In genomic region chr17:50019090-50019489, GRCm38 (mm10) we compare ENCODE assay signal across 9 mouse cellular contexts.
DNase-seq lines count a peak whose midpoint lies in the region; ATAC-seq and TF ChIP-seq lines count a peak whose summit lies in the region.
"Had no signal": no experiment of that assay in that cellular context is flagged by ENCODE, and none has a peak within 500 bp of the region (broad histone marks: within the 10 kb centered on the region; RNA-seq: fewer than 3 reads in every experiment).

No protein-coding gene starts in this region.

- H3K4me3 ChIP-seq in lung, postnatal 0 days (ENCODE audit: low read depth, low read length) = no peak overlapping the region
- H3K4me3 ChIP-seq in forebrain, embryonic 12.5 days (replicated peaks) = no peak overlapping the region
- H3K4me3 ChIP-seq: embryonic facial prominence, embryonic 15.5 days; lung, embryonic 15.5 days had no signal

- 0 out of 2 replicates have a peak, but pooled peaks have one; percentile 41 for ATAC-seq in lung, postnatal 0 days
- ATAC-seq in forebrain, embryonic 12.5 days (ENCODE audit: low FRiP score) = no peak

- DNase-seq in lung, postnatal 0 days (ENCODE audit: low spot score) = no peak
- DNase-seq in lung, postnatal 14 days = no peak
- DNase-seq in layer of hippocampus, postnatal 36 days = peak; percentile 38 to 43
- peak; percentile 45 to 53 for DNase-seq in spleen, postnatal 14 days (ENCODE audit: low spot score in 2 of 2)
- no peak for DNase-seq in lung, postnatal 10 days
- DNase-seq in heart, postnatal 14 days = no peak

- H3K9me3 ChIP-seq in lung, postnatal 0 days (ENCODE audit: low read length) = no peaks in the 10 kb centered on the region
- no peaks in the 10 kb centered on the region for H3K9me3 ChIP-seq in forebrain, embryonic 12.5 days
- H3K9me3 ChIP-seq: embryonic facial prominence, embryonic 15.5 days; lung, embryonic 15.5 days had no signal

- TF ChIP-seq EP300 in lung, postnatal 0 days (IDR thresholded peaks at IDR 0.05) = no peak

- no peaks in the 10 kb centered on the region for H3K36me3 ChIP-seq in lung, postnatal 0 days (ENCODE audit: insufficient read depth, low read length)
- H3K36me3 ChIP-seq in forebrain, embryonic 12.5 days (replicated peaks) = no peaks in the 10 kb centered on the region
- H3K36me3 ChIP-seq: embryonic facial prominence, embryonic 15.5 days; lung, embryonic 15.5 days had no signal

- 77% methylated on average over 5 of the region's 5 CpGs for WGBS in lung, postnatal 0 days
- WGBS in forebrain, embryonic 12.5 days = 29% methylated on average over 5 of the region's 5 CpGs

- no peak for TF ChIP-seq CTCF in lung, postnatal 0 days (IDR thresholded peaks at IDR 0.05)

- H3K9ac ChIP-seq in lung, postnatal 0 days (replicated peaks; ENCODE audit: low read depth) = no peak overlapping the region
- H3K9ac ChIP-seq in forebrain, embryonic 12.5 days = no peak overlapping the region
- H3K9ac ChIP-seq: embryonic facial prominence, embryonic 15.5 days; lung, embryonic 15.5 days had no signal

- intact Hi-C loops in heart, postnatal 14 days (cut with DNase I) = no loop called here

- no peak overlapping the region for H3K27ac ChIP-seq in lung, postnatal 0 days (ENCODE audit: low read length)
- peak overlapping the region; percentile 56 for H3K27ac ChIP-seq in forebrain, embryonic 12.5 days
- H3K27ac ChIP-seq: embryonic facial prominence, embryonic 15.5 days; lung, embryonic 15.5 days had no signal

- no peaks in the 10 kb centered on the region for H3K4me1 ChIP-seq in lung, postnatal 0 days (ENCODE audit: insufficient read depth, low read depth, low read length)
- peaks cover 44% of the 10 kb centered on the region for H3K4me1 ChIP-seq in forebrain, embryonic 12.5 days

- H3K27me3 ChIP-seq in lung, postnatal 0 days (replicated peaks; ENCODE audit: insufficient read depth, low read length) = no peaks in the 10 kb centered on the region
- no peaks in the 10 kb centered on the region; the same call in 1 of the 2 replicates for H3K27me3 ChIP-seq in forebrain, embryonic 12.5 days
- H3K27me3 ChIP-seq: embryonic facial prominence, embryonic 15.5 days; lung, embryonic 15.5 days had no signal

- no peak overlapping the region for H3K4me2 ChIP-seq in lung, postnatal 0 days (replicated peaks; ENCODE audit: low read depth, low read length)
- no peak overlapping the region for H3K4me2 ChIP-seq in forebrain, embryonic 12.5 days
- H3K4me2 ChIP-seq: embryonic facial prominence, embryonic 15.5 days; lung, embryonic 15.5 days had no signal

Comparison
In these comparisons a context has a peak if more than half of its experiments do, and no peak if none do; other contexts are left out.
1. DNase-seq: peak in layer of hippocampus, postnatal 36 days (2 of 2) and spleen, postnatal 14 days (2 of 2); none in lung, postnatal 0 days (single experiment), lung, postnatal 14 days (single experiment), lung, postnatal 10 days (single experiment) and heart, postnatal 14 days (0 of 2).